Mouse (Mus musculus) E14TG2a.4 (cell line): ENCODE data around the gene Epyc.

Source experiments
- CTCF ChIP-seq: conservative IDR thresholded peaks from 2 replicates; pipeline ENCODE4 v1.5.1; 2014; ENCODE audit warnings: low read length
- NANOG ChIP-seq: IDR thresholded peaks from 2 replicates; pipeline ENCODE4 v1.6.1; 2014; ENCODE audit warnings: borderline replicate concordance, low read length, mixed read lengths
- POU5F1 ChIP-seq: IDR thresholded peaks from 2 replicates; pipeline ENCODE4 v1.6.1; 2014; ENCODE audit warnings: low read length, borderline replicate concordance

DNA sequence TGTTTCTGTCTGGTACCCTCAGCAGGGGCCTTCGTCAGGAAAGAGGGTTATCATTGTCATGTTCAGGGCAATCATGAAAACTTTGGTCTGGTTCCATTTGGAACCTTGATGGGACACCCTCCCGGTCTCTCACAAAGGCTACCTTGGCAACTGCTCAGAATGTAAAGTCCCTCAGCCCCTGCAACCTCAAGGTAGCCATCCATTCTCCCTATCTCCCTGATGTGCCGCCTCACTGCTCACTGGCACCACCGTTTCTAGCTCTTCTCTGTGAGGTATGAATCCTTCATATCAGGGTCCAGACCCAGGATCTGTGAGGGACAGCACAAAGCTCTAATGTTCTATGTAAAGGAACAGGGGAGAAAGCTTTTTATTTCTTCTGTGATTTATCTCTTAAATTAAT, 70.7 kb downstream of the Epyc start:
- no peak for TF ChIP-seq CTCF
- no peak for TF ChIP-seq POU5F1
- TF ChIP-seq NANOG = no peak
